Mouse (Mus musculus): ENCODE measurements around the gene Smok3a. TPM values are rescaled to one million over a fixed set of nuclear protein-coding genes. Genes with fewer than 3 reads are reported as not detected.

Gene Smok3a
- polyA plus RNA-seq, 1 experiment from 2014 or later, result not detected

- no peak for ATAC-seq
Measured at GRCm38 (mm10) chr5:138083936-138084335, 62.9 kb downstream of the Smok3a start.

More at GRCm38 (mm10) chr5:138083936-138084335, 62.9 kb downstream of the Smok3a start:
- H3K36me3 ChIP-seq (replicated peaks; ENCODE audit: insufficient read depth, low read length), result peaks cover 13% of the 10 kb centered on the region; the same call in 1 of the 2 replicates
- peak overlapping the region; percentile 44; the same call in 1 of the 2 replicates for H3K27ac ChIP-seq (ENCODE audit: low read depth)
- H3K4me3 ChIP-seq (ENCODE audit: low read depth, low read length), result no peak overlapping the region
- H3K9ac ChIP-seq (replicated peaks), result no peak overlapping the region
- TF ChIP-seq CTCF (IDR thresholded peaks at IDR 0.05; ENCODE audit: low read depth) (no peak), EP300 (IDR thresholded peaks at IDR 0.05; ENCODE audit: low read depth) (no peak)
- DNase-seq, result no peak
- WGBS (ENCODE audit: insufficient replicate concordance), result 83% methylated on average over 2 of the region's 2 CpGs
- peaks cover 36% of the 10 kb centered on the region for H3K4me1 ChIP-seq (ENCODE audit: insufficient read depth)
- H3K4me2 ChIP-seq (ENCODE audit: low read depth, low read length), result no peak overlapping the region
- H3K9me3 ChIP-seq (ENCODE audit: low read length), result no peaks in the 10 kb centered on the region
- no peaks in the 10 kb centered on the region for H3K27me3 ChIP-seq (ENCODE audit: insufficient read depth, low read length)

Other genes starting within 250 kb of the Smok3a start
- 13.4 and 18.1 TPM in 2 replicates for gene Ppp1r35, start 242.4 kb upstream of the Smok3a start, polyA plus RNA-seq (2015; fragmentation: Nextera tagmentation; extraction: Ambion mirVana)
- 4.7 and 5.0 TPM in 2 replicates for gene Mepce, start 233.6 kb upstream of the Smok3a start, polyA plus RNA-seq (2015; fragmentation: Nextera tagmentation; extraction: Ambion mirVana)
- 1.5 and 1.9 TPM in 2 replicates for gene Zcwpw1, start 233.5 kb upstream of the Smok3a start, polyA plus RNA-seq (2015; fragmentation: Nextera tagmentation; extraction: Ambion mirVana)
- 8.7 and 12.1 TPM in 2 replicates for gene Pilra, start 185.0 kb upstream of the Smok3a start, polyA plus RNA-seq (2015; fragmentation: Nextera tagmentation; extraction: Ambion mirVana)
- 11.7 and 11.9 TPM in 2 replicates for gene Pilrb1, start 163.2 kb upstream of the Smok3a start, polyA plus RNA-seq (2015; fragmentation: Nextera tagmentation; extraction: Ambion mirVana)
- gene Pilrb2, start 149.4 kb upstream of the Smok3a start, polyA plus RNA-seq (2015; fragmentation: Nextera tagmentation; extraction: Ambion mirVana), result 11.6 and 13.2 TPM in 2 replicates
- gene Cyp3a13, start 99.6 kb upstream of the Smok3a start, polyA plus RNA-seq (2015; fragmentation: Nextera tagmentation; extraction: Ambion mirVana), result 81.3 and 89.1 TPM in 2 replicates
- 0.22 and 0.26 TPM in 2 replicates for gene Gjc3, start 58.2 kb upstream of the Smok3a start, polyA plus RNA-seq (2015; fragmentation: Nextera tagmentation; extraction: Ambion mirVana)
- gene Azgp1, start 39.7 kb upstream of the Smok3a start, polyA plus RNA-seq (2015; fragmentation: Nextera tagmentation; extraction: Ambion mirVana), result 745 and 764 TPM in 2 replicates
- not detected in 2 replicates for gene Smok3b, start 168 bp downstream of the Smok3a start, polyA plus RNA-seq (2015; fragmentation: Nextera tagmentation; extraction: Ambion mirVana)
- not detected in 2 replicates for gene Smok3c, start 31.9 kb downstream of the Smok3a start, polyA plus RNA-seq (2015; fragmentation: Nextera tagmentation; extraction: Ambion mirVana)
- gene Zkscan1, start 63.8 kb downstream of the Smok3a start, polyA plus RNA-seq (2015; fragmentation: Nextera tagmentation; extraction: Ambion mirVana), result 3.5 and 4.2 TPM in 2 replicates
- gene Zscan21, start 95.6 kb downstream of the Smok3a start, polyA plus RNA-seq (2015; fragmentation: Nextera tagmentation; extraction: Ambion mirVana), result 10.3 and 12.3 TPM in 2 replicates
- gene Zfp113, start 134.5 kb downstream of the Smok3a start, polyA plus RNA-seq (2015; fragmentation: Nextera tagmentation; extraction: Ambion mirVana), result 3.8 and 6.5 TPM in 2 replicates
- gene Cops6, start 139.8 kb downstream of the Smok3a start, polyA plus RNA-seq (2015; fragmentation: Nextera tagmentation; extraction: Ambion mirVana), result 197 and 222 TPM in 2 replicates
- gene Ap4m1, start 150.7 kb downstream of the Smok3a start, polyA plus RNA-seq (2015; fragmentation: Nextera tagmentation; extraction: Ambion mirVana), result 3.0 and 3.8 TPM in 2 replicates
- gene Mcm7, start 151.2 kb downstream of the Smok3a start, polyA plus RNA-seq (2015; fragmentation: Nextera tagmentation; extraction: Ambion mirVana), result 74.7 and 83.3 TPM in 2 replicates
- 17.3 and 20.6 TPM in 2 replicates for gene Taf6, start 166.2 kb downstream of the Smok3a start, polyA plus RNA-seq (2015; fragmentation: Nextera tagmentation; extraction: Ambion mirVana)
- 6.7 and 7.5 TPM in 2 replicates for gene Cnpy4, start 166.2 kb downstream of the Smok3a start, polyA plus RNA-seq (2015; fragmentation: Nextera tagmentation; extraction: Ambion mirVana)
- 2.9 and 3.2 TPM in 2 replicates for gene Mblac1, start 173.1 kb downstream of the Smok3a start, polyA plus RNA-seq (2015; fragmentation: Nextera tagmentation; extraction: Ambion mirVana)
- 0.53 and 0.58 TPM in 2 replicates for gene Nxpe5, start 204.6 kb downstream of the Smok3a start, polyA plus RNA-seq (2015; fragmentation: Nextera tagmentation; extraction: Ambion mirVana)
- gene Lamtor4, start 234.2 kb downstream of the Smok3a start, polyA plus RNA-seq (2015; fragmentation: Nextera tagmentation; extraction: Ambion mirVana), result 47.5 and 47.8 TPM in 2 replicates
- 2.3 and 2.4 TPM in 2 replicates for gene BC037034, start 242.8 kb downstream of the Smok3a start, polyA plus RNA-seq (2015; fragmentation: Nextera tagmentation; extraction: Ambion mirVana)